Mouse (Mus musculus) inflammation-experienced regulatory T-cells (primary cell): ENCODE measurements around the gene Tspyl3. TPM values are rescaled to one million over a fixed set of nuclear protein-coding genes. Genes with fewer than 3 reads are reported as not detected.

Source experiments
- polyA plus RNA-seq, 2 experiments: library from polyadenylated mRNA; unstranded; fragments of 100-300 nt; shearing (Covaris generic); gene quantifications; one replicate each; pipeline ENCODE4 v1.2.1; 2017

Tspyl3 gene
- polyA plus RNA-seq, result 10 to 100 TPM; 31.2 to 41.0 TPM

GRCm38 (mm10) chr2:153224946-153225594 is at the start of gene Tspyl3:
Gene Tspyl3 (minus strand): TSS chr2:153225441.

GRCm38 (mm10) chr2:153241250-153242014 is 16.2 kb upstream of the Tspyl3 start, which contains the start of the genes Plagl2 and Pofut1:
Gene Plagl2 (minus strand): TSS chr2:153241426.
Gene Pofut1 (plus strand): TSS chr2:153241533.

Other genes starting within 250 kb of the Tspyl3 start
- 100 to 1,000 TPM; 159 to 166 TPM for gene Pdrg1, start 210.0 kb downstream of the Tspyl3 start, polyA plus RNA-seq
- under 1 TPM in 1 of 2 experiments, not detected in 1; 0.21 TPM for gene Xkr7, start 193.6 kb downstream of the Tspyl3 start, polyA plus RNA-seq
- gene Ccm2l, start 159.5 kb downstream of the Tspyl3 start, polyA plus RNA-seq, result not detected
- 1 to 10 TPM in 1 of 2 experiments, under 1 TPM in 1; 0.43 to 3.5 TPM for gene Hck, start 117.0 kb downstream of the Tspyl3 start, polyA plus RNA-seq
- 10 to 100 TPM; 38.2 to 56.3 TPM for gene Tm9sf4, start 64.1 kb downstream of the Tspyl3 start, polyA plus RNA-seq
- 10 to 100 TPM; 16.7 to 23.2 TPM for gene Plagl2, start 16.0 kb upstream of the Tspyl3 start, polyA plus RNA-seq
- 10 to 100 TPM; 20.7 to 23.1 TPM for gene Pofut1, start 16.1 kb upstream of the Tspyl3 start, polyA plus RNA-seq
- 10 to 100 TPM; 10.8 to 21.5 TPM for gene Kif3b, start 66.0 kb upstream of the Tspyl3 start, polyA plus RNA-seq
- 10 to 100 TPM; 46.2 to 68.5 TPM for gene Asxl1, start 120.4 kb upstream of the Tspyl3 start, polyA plus RNA-seq